Mouse (Mus musculus): ENCODE results near the gene Dcbld2. TPM values are rescaled to one million over a fixed set of nuclear protein-coding genes. Genes with fewer than 3 reads are reported as not detected.

Gene Dcbld2
- polyA plus RNA-seq, 1 experiment from 2014 or later = 8.6 TPM

DNA sequence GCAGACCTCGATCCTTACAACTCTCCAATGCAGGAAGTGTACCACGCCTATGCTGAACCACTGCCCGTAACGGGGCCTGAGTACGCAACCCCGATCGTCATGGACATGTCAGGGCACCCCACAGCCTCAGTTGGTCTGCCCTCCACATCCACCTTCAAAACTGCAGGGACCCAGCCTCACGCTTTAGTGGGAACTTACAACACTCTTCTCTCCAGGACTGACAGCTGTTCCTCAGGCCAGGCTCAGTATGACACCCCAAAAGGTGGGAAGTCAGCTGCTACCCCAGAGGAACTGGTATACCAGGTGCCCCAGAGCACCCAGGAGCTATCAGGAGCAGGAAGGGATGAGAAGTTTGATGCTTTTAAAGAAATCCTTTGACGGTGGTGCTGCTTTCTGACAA lies 57.2 kb downstream of the Dcbld2 start:
- no peak overlapping the region for H3K9ac ChIP-seq
- H3K9me3 ChIP-seq = no peaks in the 10 kb centered on the region
- no peak overlapping the region for H3K27ac ChIP-seq
- no peak for ATAC-seq (ENCODE audit: insufficient read depth, low FRiP score, low read depth)
- no peaks in the 10 kb centered on the region for H3K4me1 ChIP-seq
- H3K4me2 ChIP-seq = no peak overlapping the region
- peaks cover 11% of the 10 kb centered on the region; the same call in 1 of the 2 replicates for H3K36me3 ChIP-seq
- 82% methylated on average over 9 of the region's 9 CpGs for WGBS
- H3K4me3 ChIP-seq (replicated peaks) = no peak overlapping the region
- H3K27me3 ChIP-seq (replicated peaks) = no peaks in the 10 kb centered on the region

DNA sequence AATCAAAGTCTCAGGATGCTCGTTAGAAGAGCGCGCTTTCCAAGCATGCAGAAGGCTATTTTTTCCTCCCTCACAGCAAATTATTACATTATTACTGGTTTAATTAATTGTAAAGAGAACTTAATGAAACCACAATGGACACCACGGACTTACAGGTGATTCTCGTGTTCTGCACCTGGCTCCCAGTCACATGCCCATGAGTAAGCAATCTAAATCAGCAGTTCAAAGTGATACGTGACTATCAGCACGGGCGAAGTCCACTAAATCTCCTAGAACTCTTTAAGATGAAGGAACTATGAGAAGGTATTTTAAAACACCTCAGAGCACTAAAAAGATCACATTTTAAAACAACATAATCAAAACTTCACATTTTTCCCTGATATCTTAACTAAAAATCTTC lies 61.8 kb downstream of the Dcbld2 start:
- ATAC-seq (ENCODE audit: insufficient read depth, low FRiP score, low read depth) = no peak
- 87% methylated on average over 8 of the region's 8 CpGs for WGBS

DNA sequence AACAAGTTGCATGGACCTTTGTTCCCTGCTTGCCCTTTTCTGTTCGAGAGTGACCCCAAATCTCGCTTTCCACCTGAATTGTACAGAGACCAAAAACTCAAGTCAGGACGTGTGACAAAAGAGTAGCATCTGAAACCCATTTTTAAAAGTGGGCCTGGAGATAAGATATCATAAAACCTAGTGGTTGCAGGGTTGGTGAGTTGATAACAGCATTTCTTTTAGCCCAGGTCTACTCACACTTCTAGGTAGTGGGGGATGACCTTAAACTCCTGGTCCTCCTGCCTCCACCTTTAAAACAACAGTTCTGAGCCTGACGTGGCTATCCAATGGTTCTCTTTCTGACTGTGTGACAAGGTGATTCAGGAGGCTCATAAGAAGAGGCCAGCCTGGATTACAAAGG lies 62.6 kb downstream of the Dcbld2 start:
- Histone ChIP-seq H3K4me2 (no peak overlapping the region), H3K9me3 (no peaks in the 10 kb centered on the region), H3K36me3 (peaks cover 12% of the 10 kb centered on the region; the same call in 1 of the 2 replicates), H3K27ac (no peak overlapping the region), H3K9ac (no peak overlapping the region), H3K4me1 (no peaks in the 10 kb centered on the region), H3K4me3 (replicated peaks) (no peak overlapping the region), H3K27me3 (replicated peaks) (no peaks in the 10 kb centered on the region)
- 79% methylated on average over 4 of the region's 4 CpGs for WGBS
- ATAC-seq (ENCODE audit: insufficient read depth, low FRiP score, low read depth) = no peak

More for the DNA sequence above, 61.8 kb downstream of the Dcbld2 start:
- H3K36me3 ChIP-seq = peaks cover 12% of the 10 kb centered on the region; the same call in 1 of the 2 replicates
- no peaks in the 10 kb centered on the region for H3K27me3 ChIP-seq (replicated peaks)
- no peak overlapping the region for H3K4me3 ChIP-seq (replicated peaks)
- no peak overlapping the region for H3K4me2 ChIP-seq
- H3K9me3 ChIP-seq = no peaks in the 10 kb centered on the region
- H3K4me1 ChIP-seq = no peaks in the 10 kb centered on the region
- no peak overlapping the region for H3K9ac ChIP-seq
- no peak overlapping the region for H3K27ac ChIP-seq

DNA sequence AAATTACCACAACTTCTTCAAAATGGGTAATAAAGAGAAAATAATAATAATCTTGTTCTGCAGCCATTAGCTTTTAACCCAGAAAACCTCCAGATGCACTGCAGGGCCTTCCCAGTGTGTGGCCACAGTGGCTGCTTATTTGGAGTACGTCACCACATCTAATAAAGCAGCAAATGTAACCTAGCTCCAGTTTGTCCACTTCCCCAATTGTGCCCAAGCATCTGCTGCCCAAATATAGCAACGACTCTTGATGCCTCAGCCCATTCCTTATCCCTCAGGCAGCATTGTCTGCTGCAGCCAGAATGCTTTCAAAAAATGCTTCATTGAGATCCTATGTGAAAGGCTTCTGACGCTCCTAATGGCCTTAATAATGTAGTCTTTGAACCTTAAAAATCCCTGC lies 66.6 kb downstream of the Dcbld2 start:
- Histone ChIP-seq H3K9me3 (no peaks in the 10 kb centered on the region), H3K27me3 (replicated peaks) (no peaks in the 10 kb centered on the region), H3K36me3 (peaks cover 14% of the 10 kb centered on the region; the same call in 1 of the 2 replicates), H3K9ac (no peak overlapping the region), H3K4me1 (no peaks in the 10 kb centered on the region; the same call in 1 of the 2 replicates), H3K4me2 (no peak overlapping the region), H3K4me3 (replicated peaks) (no peak overlapping the region), H3K27ac (0 out of 2 replicates have a peak overlapping the region, but pooled peaks have one; percentile 6)
- WGBS = 73% methylated on average over 3 of the region's 3 CpGs
- ATAC-seq (ENCODE audit: insufficient read depth, low FRiP score, low read depth) = no peak

DNA sequence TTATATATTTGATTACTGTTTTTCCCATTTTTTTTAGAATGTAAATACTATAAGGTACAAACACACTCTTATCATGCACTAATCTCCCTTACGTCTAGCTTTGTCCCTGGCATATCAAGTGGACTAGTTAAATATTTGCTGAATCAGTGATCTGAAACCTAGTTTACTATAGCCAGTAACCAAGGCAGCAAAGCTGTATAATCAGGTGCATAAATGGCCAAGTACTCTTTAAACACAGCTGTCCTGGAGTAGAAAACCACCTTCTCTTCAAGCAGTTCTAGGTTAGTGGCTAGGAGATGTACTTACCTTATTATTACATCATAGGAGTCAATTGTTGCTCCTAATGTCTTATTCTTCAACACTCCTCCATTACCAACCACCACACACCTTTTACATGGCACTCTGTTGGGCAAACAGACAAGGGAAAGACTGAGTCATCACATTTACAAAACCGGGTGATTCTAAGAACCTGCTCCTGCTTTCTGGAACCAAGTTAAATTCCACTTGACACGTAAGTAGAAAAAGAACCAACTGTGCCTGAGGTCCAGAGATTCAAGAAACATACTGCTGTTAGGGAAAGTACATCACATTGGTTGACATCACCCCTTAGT lies 67.4 kb downstream of the Dcbld2 start:
- ATAC-seq (ENCODE audit: insufficient read depth, low FRiP score, low read depth) = peak; percentile 17
- no peaks in the 10 kb centered on the region; the same call in 1 of the 2 replicates for H3K4me1 ChIP-seq
- no peaks in the 10 kb centered on the region for H3K9me3 ChIP-seq
- H3K27ac ChIP-seq = 0 out of 2 replicates have a peak overlapping the region, but pooled peaks have one; percentile 40
- 65% methylated on average over 3 of the region's 3 CpGs for WGBS
- H3K27me3 ChIP-seq (replicated peaks) = no peaks in the 10 kb centered on the region
- no peak overlapping the region for H3K9ac ChIP-seq
- H3K4me3 ChIP-seq (replicated peaks) = no peak overlapping the region
- no peak overlapping the region for H3K4me2 ChIP-seq
- H3K36me3 ChIP-seq = peaks cover 14% of the 10 kb centered on the region; the same call in 1 of the 2 replicates

DNA sequence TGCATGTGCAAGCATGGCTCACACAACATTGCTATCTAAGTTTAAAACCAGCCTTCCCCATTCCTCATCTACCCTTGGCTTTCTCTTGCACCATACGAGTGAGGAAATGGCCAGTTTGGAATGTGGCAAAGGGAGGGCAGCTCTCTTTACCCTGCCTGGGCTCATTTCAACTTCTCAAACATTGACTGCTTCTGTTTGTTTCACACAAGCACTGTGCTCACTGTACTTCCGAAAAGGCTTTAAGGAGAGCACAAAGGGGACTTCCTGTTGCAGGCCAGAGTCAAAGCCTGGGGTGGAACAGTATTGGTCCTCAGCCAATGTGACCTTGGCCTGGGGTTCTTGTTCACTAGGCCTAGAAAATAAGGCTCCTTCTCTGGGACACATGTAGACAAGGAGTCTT lies 68.1 kb downstream of the Dcbld2 start:
- Histone ChIP-seq H3K9ac (no peak overlapping the region), H3K4me1 (peaks cover under 1% of the 10 kb centered on the region; the same call in 1 of the 2 replicates), H3K4me3 (replicated peaks) (no peak overlapping the region), H3K9me3 (no peaks in the 10 kb centered on the region), H3K27me3 (replicated peaks) (no peaks in the 10 kb centered on the region), H3K27ac (peak overlapping the region; percentile 40; the same call in 1 of the 2 replicates), H3K36me3 (peaks cover 14% of the 10 kb centered on the region; the same call in 1 of the 2 replicates), H3K4me2 (no peak overlapping the region)
- peak; percentile 25; the same call in 1 of the 2 replicates for ATAC-seq (ENCODE audit: insufficient read depth, low FRiP score, low read depth)
- 39% methylated on average over 2 of the region's 2 CpGs for WGBS

DNA sequence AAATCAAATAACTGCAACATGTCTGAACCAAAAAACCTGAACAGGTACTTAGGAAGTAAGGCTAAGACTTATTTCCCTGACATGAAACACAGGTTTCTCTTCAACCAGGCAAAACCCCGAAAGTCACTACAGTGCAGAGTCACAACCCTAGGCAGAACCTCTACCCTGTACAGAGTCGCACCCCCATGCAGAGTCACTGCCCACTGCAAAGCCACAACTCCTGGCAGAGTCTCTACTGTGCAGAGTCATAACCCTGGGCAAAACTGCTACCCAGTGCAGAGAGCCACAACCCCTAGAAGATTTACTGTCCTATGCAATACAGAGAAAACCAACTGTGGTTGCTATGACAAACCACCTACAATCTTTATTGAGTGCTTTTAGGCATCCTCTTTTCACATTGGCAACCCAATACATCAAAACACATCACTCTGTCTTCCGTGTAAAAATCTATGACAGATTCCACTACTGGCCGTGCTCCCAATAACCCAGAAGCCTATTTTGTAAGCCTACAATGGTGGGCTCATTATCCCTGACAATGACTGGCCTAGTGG lies 71.7 kb downstream of the Dcbld2 start:
- peaks cover 7% of the 10 kb centered on the region; the same call in 1 of the 2 replicates for H3K4me1 ChIP-seq
- H3K9me3 ChIP-seq = no peaks in the 10 kb centered on the region
- H3K4me3 ChIP-seq (replicated peaks) = no peak overlapping the region
- H3K9ac ChIP-seq = no peak overlapping the region
- no peak for ATAC-seq (ENCODE audit: insufficient read depth, low FRiP score, low read depth)
- H3K36me3 ChIP-seq = 0 out of 2 replicates have a peak, but pooled peaks cover 9% of the 10 kb centered on the region
- H3K27me3 ChIP-seq (replicated peaks) = no peaks in the 10 kb centered on the region
- no peak overlapping the region for H3K27ac ChIP-seq
- 81% methylated on average over 4 of the region's 4 CpGs for WGBS
- no peak overlapping the region for H3K4me2 ChIP-seq

DNA sequence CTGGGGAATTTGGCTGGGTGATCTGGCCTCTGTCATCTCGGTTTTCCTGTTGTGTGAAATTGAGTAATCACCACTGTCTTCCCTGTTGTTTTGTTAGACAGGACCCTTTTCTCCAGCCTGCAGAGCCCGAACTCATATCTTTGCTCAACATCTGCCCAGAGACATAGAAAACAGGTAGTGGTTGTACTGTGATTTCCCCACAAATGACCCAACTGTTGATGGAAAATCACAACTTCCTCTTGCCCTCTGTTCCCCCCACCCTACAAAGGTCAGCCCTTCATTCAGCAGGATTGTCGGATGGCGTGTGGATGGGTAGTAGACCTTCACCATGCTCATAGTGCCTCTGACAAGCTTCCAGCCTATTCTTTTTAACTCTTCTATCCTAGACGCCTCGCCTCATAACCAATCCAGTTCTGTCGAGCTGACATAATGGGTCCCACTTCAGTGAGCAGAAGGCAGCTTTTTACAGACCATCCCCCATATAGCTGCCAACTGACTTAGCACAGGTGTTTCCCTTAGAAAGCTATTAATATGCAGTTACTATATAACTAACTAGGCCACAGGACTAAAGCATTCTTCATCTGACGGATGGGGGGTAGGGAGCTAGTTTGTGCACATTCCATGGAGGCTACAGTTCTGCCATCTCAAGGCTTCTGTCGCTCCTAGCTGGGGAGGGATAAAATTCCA lies 73.1 kb downstream of the Dcbld2 start:
- 64% methylated on average over 9 of the region's 9 CpGs for WGBS
- Histone ChIP-seq H3K9me3 (no peaks in the 10 kb centered on the region), H3K36me3 (0 out of 2 replicates have a peak, but pooled peaks cover 9% of the 10 kb centered on the region), H3K4me2 (no peak overlapping the region), H3K4me3 (replicated peaks) (no peak overlapping the region), H3K4me1 (0 out of 2 replicates have a peak, but pooled peaks cover 7% of the 10 kb centered on the region), H3K9ac (no peak overlapping the region), H3K27me3 (replicated peaks) (no peaks in the 10 kb centered on the region), H3K27ac (peak overlapping the region; percentile 44)
- 0 out of 2 replicates have a peak, but pooled peaks have one; percentile 35 for ATAC-seq (ENCODE audit: insufficient read depth, low FRiP score, low read depth)

DNA sequence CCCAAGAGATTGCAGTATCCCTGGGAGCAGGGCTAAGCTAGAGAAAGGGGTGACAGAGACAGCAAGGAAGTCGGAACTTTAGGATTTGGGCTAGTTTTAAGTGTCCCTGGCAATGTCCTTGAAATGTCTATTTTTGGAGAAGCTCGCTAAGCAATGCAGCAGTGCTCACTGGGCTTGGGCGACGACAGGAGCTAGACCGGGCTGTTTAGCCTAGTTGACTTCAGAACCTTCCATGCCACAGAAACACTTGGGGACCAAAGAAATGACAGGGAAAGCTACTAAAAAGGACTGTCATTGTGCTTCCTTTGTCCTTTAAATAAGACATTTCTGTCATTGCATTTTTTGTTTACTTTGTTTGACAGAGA lies 73.6 kb downstream of the Dcbld2 start:
- WGBS = 70% methylated on average over 5 of the region's 5 CpGs
- H3K9ac ChIP-seq = no peak overlapping the region
- no peak overlapping the region for H3K4me2 ChIP-seq
- no peak for ATAC-seq (ENCODE audit: insufficient read depth, low FRiP score, low read depth)
- 0 out of 2 replicates have a peak, but pooled peaks cover 9% of the 10 kb centered on the region for H3K36me3 ChIP-seq
- H3K27me3 ChIP-seq (replicated peaks) = no peaks in the 10 kb centered on the region
- H3K4me1 ChIP-seq = 0 out of 2 replicates have a peak, but pooled peaks cover 7% of the 10 kb centered on the region
- peak overlapping the region; percentile 44 for H3K27ac ChIP-seq
- H3K9me3 ChIP-seq = no peaks in the 10 kb centered on the region
- H3K4me3 ChIP-seq (replicated peaks) = no peak overlapping the region

DNA sequence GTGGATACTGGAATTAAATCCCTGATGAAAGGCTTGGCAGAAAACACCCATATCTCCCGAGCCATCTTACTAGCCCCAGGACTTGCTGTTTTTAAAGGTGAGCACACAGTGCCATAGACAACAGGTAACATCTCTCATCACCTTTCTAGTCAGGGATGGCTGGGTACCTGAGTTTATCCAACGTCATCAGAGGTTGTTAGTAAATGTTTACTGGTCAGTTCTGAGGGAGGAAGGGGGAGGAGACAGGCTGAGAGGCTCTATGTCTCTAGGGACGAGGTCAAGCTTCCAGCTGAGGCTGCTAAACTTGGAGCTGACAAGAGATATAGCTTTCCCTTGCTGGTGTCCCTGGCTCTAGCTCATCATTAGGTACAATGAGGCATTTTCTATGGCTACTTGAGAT lies 74.1 kb downstream of the Dcbld2 start:
- H3K9ac ChIP-seq = no peak overlapping the region
- H3K27me3 ChIP-seq (replicated peaks) = no peaks in the 10 kb centered on the region
- H3K4me1 ChIP-seq = 0 out of 2 replicates have a peak, but pooled peaks cover 7% of the 10 kb centered on the region
- H3K4me3 ChIP-seq (replicated peaks) = no peak overlapping the region
- WGBS = 48% methylated on average over 3 of the region's 3 CpGs
- no peaks in the 10 kb centered on the region for H3K9me3 ChIP-seq
- H3K27ac ChIP-seq = no peak overlapping the region; the same call in 1 of the 2 replicates
- H3K36me3 ChIP-seq = 0 out of 2 replicates have a peak, but pooled peaks cover 9% of the 10 kb centered on the region
- no peak for ATAC-seq (ENCODE audit: insufficient read depth, low FRiP score, low read depth)
- H3K4me2 ChIP-seq = no peak overlapping the region

DNA sequence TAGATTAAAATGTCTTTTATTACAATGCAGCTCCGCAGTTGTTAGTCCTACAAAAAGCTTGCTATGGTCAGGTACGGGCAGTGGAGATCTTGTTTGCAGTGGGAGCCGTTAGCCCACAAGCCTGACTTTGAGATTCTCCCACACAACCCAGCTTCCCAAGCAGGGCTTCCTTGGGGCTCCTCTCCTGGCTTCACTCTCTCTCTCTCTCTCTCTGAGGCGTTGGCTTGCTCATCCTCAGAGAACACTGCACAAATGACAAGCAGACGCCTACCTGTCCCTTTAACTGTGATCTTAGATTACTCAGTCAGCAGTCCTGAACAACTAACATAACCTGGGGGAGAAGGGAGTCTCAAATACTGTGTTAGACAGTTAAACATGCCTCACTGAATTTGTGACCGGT lies 79.6 kb downstream of the Dcbld2 start:
- Histone ChIP-seq H3K9me3 (no peaks in the 10 kb centered on the region), H3K4me2 (no peak overlapping the region), H3K9ac (no peak overlapping the region), H3K27me3 (replicated peaks) (no peaks in the 10 kb centered on the region), H3K36me3 (no peaks in the 10 kb centered on the region), H3K4me3 (replicated peaks) (no peak overlapping the region), H3K27ac (no peak overlapping the region), H3K4me1 (no peaks in the 10 kb centered on the region)
- 86% methylated on average over 6 of the region's 6 CpGs for WGBS
- ATAC-seq (ENCODE audit: insufficient read depth, low FRiP score, low read depth) = no peak

DNA sequence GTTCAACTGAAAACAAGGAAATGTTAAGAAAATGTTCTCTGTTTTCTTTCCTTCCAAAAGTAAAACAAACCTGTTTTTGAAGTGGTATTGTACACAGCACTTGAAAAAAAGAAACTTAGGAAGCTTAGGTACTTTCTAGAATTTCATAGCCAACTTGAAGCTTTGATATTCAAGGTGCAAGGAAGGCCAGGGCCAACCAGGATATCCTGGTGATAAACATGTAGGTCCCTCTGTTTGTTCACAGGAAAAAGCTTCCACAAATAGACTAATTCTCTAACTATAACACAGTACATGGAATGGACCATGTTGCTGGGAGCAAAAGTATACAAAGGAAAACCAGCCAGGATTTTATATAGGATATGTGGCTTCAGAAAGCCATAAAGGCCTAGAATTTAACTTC lies 88.5 kb downstream of the Dcbld2 start:
- peak overlapping the region; percentile 44; the same call in 1 of the 2 replicates for H3K27ac ChIP-seq
- H3K4me1 ChIP-seq = peaks cover 8% of the 10 kb centered on the region; the same call in 1 of the 2 replicates
- no peak for ATAC-seq (ENCODE audit: insufficient read depth, low FRiP score, low read depth)
- no peaks in the 10 kb centered on the region for H3K36me3 ChIP-seq
- H3K4me2 ChIP-seq = no peak overlapping the region
- H3K4me3 ChIP-seq (replicated peaks) = no peak overlapping the region
- no peak overlapping the region for H3K9ac ChIP-seq
- no peaks in the 10 kb centered on the region for H3K9me3 ChIP-seq
- H3K27me3 ChIP-seq (replicated peaks) = no peaks in the 10 kb centered on the region

All from stomach, embryonic 15.5 days (tissue).